12 mouse cellular contexts compared by ENCODE assay signal in genomic region chr17:71811070-71811469, GRCm38 (mm10). TPM values are rescaled to one million over a fixed set of nuclear protein-coding genes. Genes with fewer than 3 reads are reported as not detected.
DNase-seq lines count a peak whose midpoint lies in the region; ATAC-seq lines count a peak whose summit lies in the region.
"Had no signal": no experiment of that assay in that cellular context is flagged by ENCODE, and none has a peak within 500 bp of the region (broad histone marks: within the 10 kb centered on the region; RNA-seq: fewer than 3 reads in every experiment).

No protein-coding gene starts in this region.

- DNase-seq in kidney, adult 11 months = peak; percentile 11
- DNase-seq in kidney, adult 18-20 months = no peak
- peak; percentile 63 for DNase-seq in testis, postnatal 10 days (ENCODE audit: low spot score)
- no peak for DNase-seq in testis, postnatal 14 days (ENCODE audit: low spot score)
- peak; percentile 59 for DNase-seq in intestine, embryonic 14.5 days (ENCODE audit: low spot score)
- peak; percentile 59 for DNase-seq in yolk sac, embryonic 10.5 days (ENCODE audit: low spot score)
- no peak for DNase-seq in natural killer cell, adult 2 months (ENCODE audit: low spot score in 2 of 2)
- no peak for DNase-seq in c-Kit-positive CD71-positive TER-119-positive erythroid progenitor cells, embryonic 14.5 days (ENCODE audit: low spot score)
- DNase-seq: forebrain, postnatal 0 days; layer of hippocampus, adult 9-11 months had no signal

- 0 out of 2 replicates have a peak, but pooled peaks have one; percentile 70 for ATAC-seq in intestine, embryonic 14.5 days (replicated peaks; ENCODE audit: low FRiP score, low TSS enrichment, low read depth)
- ATAC-seq: forebrain, postnatal 0 days had no signal

- WGBS in intestine, embryonic 14.5 days = 23% methylated on average over 8 of the region's 8 CpGs

- peak overlapping the region; percentile 6; the same call in 1 of the 2 replicates for H3K27ac ChIP-seq in intestine, embryonic 14.5 days (ENCODE audit: low read depth)
- H3K27ac ChIP-seq: liver, embryonic 15.5 days had no signal

- no peaks in the 10 kb centered on the region for H3K9me3 ChIP-seq in intestine, embryonic 14.5 days (ENCODE audit: control insufficient read depth, low read length)
- H3K9me3 ChIP-seq: liver, embryonic 15.5 days had no signal

- no peak overlapping the region for H3K4me3 ChIP-seq in intestine, embryonic 14.5 days (ENCODE audit: low read depth, low read length)
- H3K4me3 ChIP-seq: liver, embryonic 15.5 days had no signal

- no peaks in the 10 kb centered on the region for H3K36me3 ChIP-seq in intestine, embryonic 14.5 days (ENCODE audit: control insufficient read depth, insufficient read depth, low read length)
- H3K36me3 ChIP-seq: liver, embryonic 15.5 days had no signal

- H3K9ac ChIP-seq in intestine, embryonic 14.5 days (ENCODE audit: low read length) = no peak overlapping the region
- H3K9ac ChIP-seq: forebrain, postnatal 0 days; liver, embryonic 15.5 days had no signal

- H3K4me2 ChIP-seq in intestine, embryonic 14.5 days (ENCODE audit: low read length) = no peak overlapping the region
- H3K4me2 ChIP-seq: liver, embryonic 15.5 days had no signal

- peaks cover 11% of the 10 kb centered on the region for H3K4me1 ChIP-seq in intestine, embryonic 14.5 days (replicated peaks; ENCODE audit: control insufficient read depth, insufficient read depth, low read length)
- H3K4me1 ChIP-seq: liver, embryonic 15.5 days had no signal

- no peaks in the 10 kb centered on the region for H3K27me3 ChIP-seq in intestine, embryonic 14.5 days (replicated peaks; ENCODE audit: control insufficient read depth, insufficient read depth, low read length)
- H3K27me3 ChIP-seq: liver, embryonic 15.5 days had no signal

RNA-seq across cellular contexts. Expression of gene Clip4, which starts 42.8 kb away (rescaled TPM):
- polyA plus RNA-seq in intestine, embryonic 14.5 days (2014; fragmentation: Nextera tagmentation; extraction: Ambion mirVana) = 4.7 and 5.1 TPM in 2 replicates

RNA-seq across cellular contexts. Expression of gene Pcare, which starts 58.4 kb away (rescaled TPM):
- not detected in 2 replicates for polyA plus RNA-seq in intestine, embryonic 14.5 days (2014; fragmentation: Nextera tagmentation; extraction: Ambion mirVana)
- polyA plus RNA-seq: forebrain, postnatal 0 days; liver, embryonic 15.5 days; urinary bladder, adult 2 months had no signal

Comparison
In these comparisons a context has a peak if more than half of its experiments do, and no peak if none do; other contexts are left out.
1. DNase-seq: peak in kidney, adult 11 months (single experiment), testis, postnatal 10 days (single experiment), intestine, embryonic 14.5 days (single experiment) and yolk sac, embryonic 10.5 days (single experiment); none in kidney, adult 18-20 months (single experiment), testis, postnatal 14 days (single experiment), natural killer cell, adult 2 months (0 of 2) and c-Kit-positive CD71-positive TER-119-positive erythroid progenitor cells, embryonic 14.5 days (single experiment).